Comparison of ENCODE assay signal across 23 mouse cellular contexts in genomic region chr19:46404030-46404429, GRCm38 (mm10).
"Had no signal": no experiment of that assay in that cellular context is flagged by ENCODE, and none has a peak within 500 bp of the region (broad histone marks: within the 10 kb centered on the region; RNA-seq: fewer than 3 reads in every experiment).

No protein-coding gene starts in this region.

- H3K4me2 ChIP-seq: heart, embryonic 11.5 days; heart, embryonic 13.5 days; heart, embryonic 15.5 days; hindbrain, embryonic 13.5 days; hindbrain, embryonic 15.5 days; limb, embryonic 13.5 days; limb, embryonic 15.5 days; liver, embryonic 12.5 days had no signal

- ATAC-seq: forebrain, postnatal 0 days; hindbrain, postnatal 0 days; intestine, embryonic 16.5 days; liver, embryonic 12.5 days had no signal

- H3K4me3 ChIP-seq: heart, adult 2 months; heart, embryonic 13.5 days; heart, embryonic 15.5 days; hindbrain, embryonic 13.5 days; hindbrain, embryonic 15.5 days; limb, embryonic 13.5 days; limb, embryonic 15.5 days; liver, embryonic 12.5 days had no signal

- H3K9me3 ChIP-seq: heart, embryonic 13.5 days; heart, embryonic 15.5 days; hindbrain, embryonic 13.5 days; hindbrain, embryonic 15.5 days; limb, embryonic 13.5 days; limb, embryonic 15.5 days; liver, embryonic 12.5 days had no signal

- H3K27me3 ChIP-seq: heart, embryonic 13.5 days; heart, embryonic 15.5 days; hindbrain, embryonic 13.5 days; hindbrain, embryonic 15.5 days; limb, embryonic 13.5 days; limb, embryonic 15.5 days; liver, embryonic 12.5 days had no signal

- H3K9ac ChIP-seq: forebrain, postnatal 0 days; heart, embryonic 13.5 days; heart, embryonic 15.5 days; hindbrain, embryonic 13.5 days; hindbrain, embryonic 15.5 days; limb, embryonic 13.5 days; limb, embryonic 15.5 days; liver, embryonic 12.5 days; liver, embryonic 14.5 days had no signal

- DNase-seq: forebrain, postnatal 0 days; gastrocnemius, postnatal 14 days; gastrocnemius, postnatal 36 days; heart, adult 11 months; heart, adult 2 months; heart, postnatal 14 days; heart, postnatal 36 days; kidney, adult 11 months; kidney, postnatal 25 days; layer of hippocampus, adult 9-11 months; layer of hippocampus, postnatal 36 days; left cerebral cortex, postnatal 4 days had no signal

- H3K27ac ChIP-seq: heart, adult 2 months; heart, embryonic 13.5 days; heart, embryonic 15.5 days; hindbrain, embryonic 13.5 days; hindbrain, embryonic 15.5 days; hindbrain, postnatal 0 days; limb, embryonic 13.5 days; limb, embryonic 15.5 days; liver, embryonic 12.5 days; liver, embryonic 14.5 days had no signal
